In genomic region chr2:78189620-78190019, GRCm38 (mm10) we compare ENCODE assay signal across 10 mouse cellular contexts.
DNase-seq lines count a peak whose midpoint lies in the region; ATAC-seq lines count a peak whose summit lies in the region.
"Had no signal": no experiment of that assay in that cellular context is flagged by ENCODE, and none has a peak within 500 bp of the region (broad histone marks: within the 10 kb centered on the region; RNA-seq: fewer than 3 reads in every experiment).

No protein-coding gene starts in this region.

- H3K27me3 ChIP-seq in limb, embryonic 11.5 days (ENCODE audit: control insufficient read depth, insufficient read depth, low read length) = no peaks in the 10 kb centered on the region
- H3K27me3 ChIP-seq: liver, embryonic 12.5 days; neural tube, embryonic 13.5 days had no signal

- H3K4me3 ChIP-seq in limb, embryonic 11.5 days (ENCODE audit: low read depth, low read length) = no peak overlapping the region
- H3K4me3 ChIP-seq: liver, embryonic 12.5 days; neural tube, embryonic 13.5 days had no signal

- H3K4me1 ChIP-seq in limb, embryonic 11.5 days (ENCODE audit: control insufficient read depth, insufficient read depth, low read length) = peaks cover 5% of the 10 kb centered on the region; the same call in 1 of the 2 replicates
- H3K4me1 ChIP-seq: liver, embryonic 12.5 days had no signal

- no peaks in the 10 kb centered on the region for H3K36me3 ChIP-seq in limb, embryonic 11.5 days (ENCODE audit: control insufficient read depth, insufficient read depth, low read length)
- H3K36me3 ChIP-seq: liver, embryonic 12.5 days; neural tube, embryonic 13.5 days had no signal

- DNase-seq in gastrocnemius, postnatal 10 days = peak; percentile 45
- no peak for DNase-seq in gastrocnemius, adult 18-20 months (ENCODE audit: low spot score)
- DNase-seq in thymus, postnatal 4 days = peak; percentile 6
- no peak for DNase-seq in thymus, postnatal 25 days
- DNase-seq in limb, embryonic 11.5 days (ENCODE audit: low spot score) = peak; percentile 82
- DNase-seq in adrenal gland, postnatal 25 days = no peak
- DNase-seq in urinary bladder, postnatal 36 days (ENCODE audit: low spot score in 2 of 2) = no peak

- no peak overlapping the region for H3K4me2 ChIP-seq in limb, embryonic 11.5 days (ENCODE audit: low read depth, severe bottlenecking)
- H3K4me2 ChIP-seq: liver, embryonic 12.5 days; neural tube, embryonic 13.5 days had no signal

- H3K27ac ChIP-seq in limb, embryonic 11.5 days (replicated peaks; ENCODE audit: low read depth, low read length) = no peak overlapping the region
- H3K27ac ChIP-seq: liver, embryonic 12.5 days; neural tube, embryonic 13.5 days had no signal

- H3K9ac ChIP-seq in limb, embryonic 11.5 days (ENCODE audit: low read length) = no peak overlapping the region
- H3K9ac ChIP-seq: liver, embryonic 12.5 days; neural tube, embryonic 13.5 days had no signal

- peak; percentile 88 for ATAC-seq in limb, embryonic 11.5 days (ENCODE audit: insufficient number of reproducible peaks, low FRiP score, low TSS enrichment, low read depth)
- ATAC-seq in erythroid progenitor cell, adult 5-6 weeks (replicated peaks; ENCODE audit: low FRiP score, poor library complexity, severe bottlenecking) = no peak
- ATAC-seq: liver, embryonic 12.5 days had no signal

- H3K9me3 ChIP-seq in limb, embryonic 11.5 days (ENCODE audit: control insufficient read depth, low read length) = no peaks in the 10 kb centered on the region
- H3K9me3 ChIP-seq: liver, embryonic 12.5 days; neural tube, embryonic 13.5 days had no signal

- WGBS in limb, embryonic 11.5 days = 5% methylated on average over 1 of the region's 1 CpGs

Comparison
In these comparisons a context has a peak if more than half of its experiments do, and no peak if none do; other contexts are left out.
1. DNase-seq: peak in gastrocnemius, postnatal 10 days (single experiment), thymus, postnatal 4 days (single experiment) and limb, embryonic 11.5 days (single experiment); none in gastrocnemius, adult 18-20 months (single experiment), thymus, postnatal 25 days (single experiment), adrenal gland, postnatal 25 days (single experiment) and urinary bladder, postnatal 36 days (0 of 2).